Mouse (Mus musculus) bone marrow, adult 2 months (tissue): ENCODE data around the gene Tmem117. TPM values are rescaled to one million over a fixed set of nuclear protein-coding genes. Genes with fewer than 3 reads are reported as not detected.

Source experiments
- H3K27ac ChIP-seq: fragments of 200-500 bp; 2 replicates; pipeline ENCODE4 v1.5.1; 2012; ENCODE audit warnings: low read depth, mild to moderate bottlenecking, control low read depth, inconsistent platforms, low read length; ENCODE audit not compliant: control insufficient read depth, poor library complexity, insufficient read depth
- H3K4me1 ChIP-seq: fragments of 200-500 bp; 2 replicates; pipeline ENCODE4 v1.6.1; 2011; ENCODE audit warnings: low read length; ENCODE audit not compliant: control insufficient read depth, insufficient read depth
- H3K4me3 ChIP-seq: fragments of 200-500 bp; replicated peaks from 2 replicates; pipeline ENCODE3; 2011; ENCODE audit warnings: mild to moderate bottlenecking, low read depth, low read length, control low read depth; ENCODE audit not compliant: control insufficient read depth
- CTCF ChIP-seq: fragments of 200-500 bp; IDR thresholded peaks from 2 replicates; pipeline ENCODE4 v1.5.1; 2011; ENCODE audit warnings: low read length, control low read depth; ENCODE audit not compliant: control insufficient read depth, insufficient read depth
- POLR2A ChIP-seq: fragments of 200-500 bp; IDR thresholded peaks from 2 replicates; pipeline ENCODE4 v1.6.1; 2011; ENCODE audit warnings: low read depth, mild to moderate bottlenecking, control low read depth, low read length, borderline replicate concordance; ENCODE audit not compliant: control insufficient read depth
- WGBS: fragments of 180-500 bp; shearing (Covaris S2); methylation state at CpG from one replicate; pipeline ENCODE4 v1.1.7; 2018; 5-methylcytosine and 5-hydroxymethylcytosine counted together
- polyA plus RNA-seq: library from polyadenylated mRNA; stranded (reverse); fragments of >200 nt; gene quantifications from 2 replicates; pipeline ENCODE4 v1.2.4, GENCODE M21; 2011; ENCODE audit warnings: low replicate concordance; ENCODE audit not compliant: missing spikeins, insufficient read depth, insufficient read length

Tmem117 gene
- polyA plus RNA-seq, 1 experiment, result 2.0 TPM

- TF ChIP-seq CTCF, result no peak
- TF ChIP-seq POLR2A, result no peak
- 79% methylated on average over 4 of the region's 4 CpGs for WGBS
- Histone ChIP-seq H3K4me1 (no peaks in the 10 kb centered on the region), H3K27ac (no peak overlapping the region), H3K4me3 (no peak overlapping the region)
These were observed 479.6 kb downstream of the Tmem117 start for GRCm38 (mm10) chr15:95108626-95109025.

GRCm38 (mm10) chr15:95131401-95131800, 502.4 kb downstream of the Tmem117 start:
- Histone ChIP-seq H3K27ac (no peak overlapping the region), H3K4me3 (no peak overlapping the region), H3K4me1 (no peaks in the 10 kb centered on the region)
- 69% methylated on average over 4 of the region's 4 CpGs for WGBS
- TF ChIP-seq CTCF (no peak), POLR2A (no peak)

DNA sequence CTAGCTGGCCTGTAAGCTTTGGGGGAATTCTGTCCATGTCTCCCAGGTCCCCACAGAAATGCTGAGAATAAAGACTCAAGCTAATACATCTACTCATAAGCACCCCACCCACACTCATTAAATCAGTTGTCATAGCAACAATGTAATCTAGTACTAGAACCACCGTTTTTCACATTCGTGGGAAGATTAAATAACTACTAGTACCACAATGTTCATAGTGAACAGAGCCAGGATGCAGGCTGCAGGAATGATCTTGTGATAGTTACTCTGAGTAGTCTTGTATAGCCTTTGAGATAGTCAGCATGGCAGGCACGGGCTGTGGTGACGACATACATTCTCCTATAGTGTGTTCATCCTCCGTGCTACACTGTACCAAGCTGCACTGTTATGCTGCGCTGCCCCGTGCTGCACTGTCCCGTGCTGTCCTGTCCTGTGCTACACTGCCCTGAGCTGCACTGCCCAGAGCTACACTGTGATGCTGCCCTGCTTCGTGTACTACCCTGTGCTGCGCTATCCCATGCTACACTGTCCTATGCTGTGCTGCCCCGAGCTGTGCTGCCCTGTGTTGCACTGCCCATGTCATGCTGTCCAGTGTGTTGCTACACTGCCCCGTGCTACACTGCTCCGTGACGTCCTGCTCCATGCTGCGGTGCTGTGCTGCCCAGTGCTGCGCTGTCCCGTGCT, 507.0 kb downstream of the Tmem117 start:
- Histone ChIP-seq H3K4me1 (no peaks in the 10 kb centered on the region), H3K27ac (no peak overlapping the region), H3K4me3 (no peak overlapping the region)
- WGBS, result 84% methylated on average over 17 of the region's 17 CpGs
- no peak for TF ChIP-seq POLR2A
- TF ChIP-seq CTCF, result no peak

DNA sequence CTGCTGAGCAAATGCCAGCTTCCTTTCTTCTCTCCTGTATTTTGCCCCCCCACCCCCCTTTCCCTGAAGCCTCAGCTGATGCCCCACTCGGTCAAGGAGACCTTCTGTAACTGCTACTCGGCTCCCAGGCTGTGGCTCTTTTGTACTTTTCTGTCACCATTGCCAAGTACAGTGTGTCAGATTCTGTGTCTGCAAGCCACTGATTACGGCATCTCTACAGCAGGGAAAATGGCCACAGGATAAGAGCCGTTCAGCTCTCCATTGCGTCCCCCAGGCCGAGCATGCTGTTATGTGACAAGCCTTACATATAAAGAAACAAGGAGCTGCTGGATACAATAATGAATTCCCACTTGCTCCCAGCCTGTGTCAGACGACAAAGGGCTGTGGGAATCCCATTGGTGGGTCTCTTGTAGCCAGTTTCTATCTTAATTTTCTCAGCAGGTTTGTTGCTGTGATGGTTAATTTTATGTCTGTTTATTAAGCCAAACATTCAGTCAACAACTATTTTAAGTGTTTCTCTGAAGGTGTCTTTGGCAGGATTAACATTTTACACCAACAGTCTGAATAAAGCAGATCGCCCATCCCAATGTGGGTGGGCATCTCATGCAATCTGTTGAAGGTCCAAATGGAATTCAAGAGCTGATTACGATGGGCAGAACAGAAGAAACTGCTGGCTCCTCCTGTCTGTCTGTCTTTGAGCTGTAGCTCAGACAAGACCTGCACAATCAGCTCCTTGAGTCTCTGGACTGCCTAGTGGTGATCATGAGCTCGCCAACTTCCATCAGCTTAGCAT, 508.2 kb downstream of the Tmem117 start:
- Histone ChIP-seq H3K4me1 (no peaks in the 10 kb centered on the region), H3K27ac (no peak overlapping the region), H3K4me3 (no peak overlapping the region)
- TF ChIP-seq CTCF, result no peak
- no peak for TF ChIP-seq POLR2A
- 72% methylated on average over 10 of the region's 10 CpGs for WGBS

GRCm38 (mm10) chr15:95138709-95139409, 509.8 kb downstream of the Tmem117 start:
- TF ChIP-seq CTCF, result no peak
- TF ChIP-seq POLR2A, result no peak
- 78% methylated on average over 12 of the region's 12 CpGs for WGBS
- H3K4me1 ChIP-seq, result no peaks in the 10 kb centered on the region
- no peak overlapping the region for H3K27ac ChIP-seq
- H3K4me3 ChIP-seq, result no peak overlapping the region

- H3K4me1 ChIP-seq, result no peaks in the 10 kb centered on the region
- no peak for TF ChIP-seq CTCF
- TF ChIP-seq POLR2A, result no peak
- H3K4me3 ChIP-seq, result no peak overlapping the region
- WGBS, result 58% methylated on average over 2 of the region's 2 CpGs
- H3K27ac ChIP-seq, result no peak overlapping the region
These were observed 515.1 kb downstream of the Tmem117 start for GRCm38 (mm10) chr15:95144131-95144530.

DNA sequence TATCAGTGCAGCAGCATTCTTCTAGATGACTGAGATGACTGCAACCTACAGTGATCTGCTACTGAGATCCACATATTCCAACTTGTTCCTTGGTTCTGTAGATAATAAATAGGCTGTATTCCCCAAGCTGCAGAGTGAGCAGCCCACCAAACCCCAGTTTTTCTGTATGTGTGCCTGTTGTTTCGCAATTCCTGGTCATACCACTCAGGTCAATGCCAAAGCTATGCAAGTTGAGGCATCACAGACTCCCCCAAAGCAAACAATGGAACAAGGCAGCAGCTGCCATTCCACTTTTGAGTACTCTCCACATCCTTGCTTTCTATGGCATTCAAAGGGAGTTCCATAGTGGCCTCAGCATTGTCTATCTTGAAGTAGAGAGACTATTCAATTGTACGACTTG, 516.1 kb downstream of the Tmem117 start:
- no peaks in the 10 kb centered on the region for H3K4me1 ChIP-seq
- no peak overlapping the region for H3K4me3 ChIP-seq
- 65% methylated on average over 2 of the region's 2 CpGs for WGBS
- H3K27ac ChIP-seq, result no peak overlapping the region
- TF ChIP-seq POLR2A, result no peak
- TF ChIP-seq CTCF, result no peak

Other genes starting within 250 kb of the Tmem117 start
- not detected in 2 replicates for gene Adamts20, start 163.8 kb upstream of the Tmem117 start, polyA plus RNA-seq
- 0.68 and 1.4 TPM in 2 replicates for gene Pus7l, start 85.7 kb upstream of the Tmem117 start, polyA plus RNA-seq
- gene Irak4, start 85.6 kb upstream of the Tmem117 start, polyA plus RNA-seq, result 4.8 and 11.4 TPM in 2 replicates
- gene Twf1, start 39.3 kb upstream of the Tmem117 start, polyA plus RNA-seq, result 10.3 and 12.9 TPM in 2 replicates